Mouse (Mus musculus) gastrocnemius, postnatal 10 days (tissue): ENCODE results near the gene Nadk2. TPM values are rescaled to one million over a fixed set of nuclear protein-coding genes. Genes with fewer than 3 reads are reported as not detected.
A peak's percentile ranks its signal among the peaks of the same experiment; 100 is the strongest.

ENCODE experiments used
- DNase-seq: peaks from one replicate; pipeline ENCODE4 v3.0.0; 2021; ENCODE audit warnings: mixed read lengths
- total RNA-seq, 2 experiments: library from RNA; stranded (reverse); gene quantifications; 2 replicates each; pipeline ENCODE4 v1.2.3; 2021

The Nadk2 gene
- total RNA-seq, 2 experiments from 2014 or later, result 24.0 to 26.6 TPM

GRCm38 (mm10) chr15:9087895-9088682 is 17.0 kb downstream of the Nadk2 start:
- no peak for DNase-seq

GRCm38 (mm10) chr15:9088683-9089072 is 17.6 kb downstream of the Nadk2 start:
- DNase-seq, result no peak

- no peak for DNase-seq
Measured at GRCm38 (mm10) chr15:9089136-9089720, 18.2 kb downstream of the Nadk2 start.

- no peak for DNase-seq
Measured at GRCm38 (mm10) chr15:9090662-9091061, 19.6 kb downstream of the Nadk2 start.

- no peak for DNase-seq
Measured at GRCm38 (mm10) chr15:9093598-9094365, 22.7 kb downstream of the Nadk2 start.

- no peak for DNase-seq
Measured at GRCm38 (mm10) chr15:9094366-9094750, 23.3 kb downstream of the Nadk2 start.

- DNase-seq, result no peak
Measured at GRCm38 (mm10) chr15:9096865-9097264, 25.8 kb downstream of the Nadk2 start.

GRCm38 (mm10) chr15:9100446-9101077 is 29.5 kb downstream of the Nadk2 start:
- no peak for DNase-seq

GRCm38 (mm10) chr15:9106303-9107074 is 35.4 kb downstream of the Nadk2 start:
- no peak for DNase-seq

- no peak for DNase-seq
Measured at GRCm38 (mm10) chr15:9110526-9111347, 39.7 kb downstream of the Nadk2 start.

- DNase-seq, result no peak
Measured at GRCm38 (mm10) chr15:9111648-9112047, 40.6 kb downstream of the Nadk2 start.

GRCm38 (mm10) chr15:9113556-9113955 is 42.5 kb downstream of the Nadk2 start:
- DNase-seq, result no peak

- no peak for DNase-seq
Measured at GRCm38 (mm10) chr15:9114131-9114530, 43.1 kb downstream of the Nadk2 start.

GRCm38 (mm10) chr15:9114599-9114998 is 43.5 kb downstream of the Nadk2 start:
- no peak for DNase-seq

GRCm38 (mm10) chr15:9118852-9119251 is 47.8 kb downstream of the Nadk2 start:
- DNase-seq, result no peak

GRCm38 (mm10) chr15:9120081-9120480 is 49.0 kb downstream of the Nadk2 start:
- peak; percentile 44 for DNase-seq

- DNase-seq, result no peak
Measured at GRCm38 (mm10) chr15:9122989-9123388, 51.9 kb downstream of the Nadk2 start.

GRCm38 (mm10) chr15:9124856-9125255 is 53.8 kb downstream of the Nadk2 start:
- no peak for DNase-seq

GRCm38 (mm10) chr15:9127051-9127791 is 56.2 kb downstream of the Nadk2 start:
- no peak for DNase-seq
